Mouse (Mus musculus): ENCODE data around the gene Primpol.

The Primpol gene

GRCm38 (mm10) chr8:46616879-46617689 is at the start of gene Primpol, which contains the start of gene Casp3:
Gene Primpol, minus strand, starts transcription at chr8:46617212.
Gene Casp3, plus strand, starts transcription at chr8:46617291.
- DNase-seq (ENCODE audit: low spot score in 2 of 2) = peak; percentile 88 to 90

- DNase-seq (ENCODE audit: low spot score in 2 of 2) = no peak
Observed at GRCm38 (mm10) chr8:46655919-46656318, 38.9 kb upstream of the Primpol start.

- no peak for DNase-seq (ENCODE audit: low spot score in 2 of 2)
Observed at GRCm38 (mm10) chr8:46651872-46652271, 34.9 kb upstream of the Primpol start.

- no peak for DNase-seq (ENCODE audit: low spot score in 2 of 2)
Observed at GRCm38 (mm10) chr8:46648421-46648820, 31.4 kb upstream of the Primpol start.

- no peak for DNase-seq (ENCODE audit: low spot score in 2 of 2)
Observed at GRCm38 (mm10) chr8:46641272-46641671, 24.3 kb upstream of the Primpol start.

GRCm38 (mm10) chr8:46639852-46640251 is 22.8 kb upstream of the Primpol start:
- no peak for DNase-seq (ENCODE audit: low spot score in 2 of 2)

- peak in 1 of 2 experiments; percentile 8 for DNase-seq (ENCODE audit: low spot score in 2 of 2)
Observed at GRCm38 (mm10) chr8:46639010-46639571, 22.1 kb upstream of the Primpol start.

GRCm38 (mm10) chr8:46630932-46631331 is 13.9 kb upstream of the Primpol start:
- no peak for DNase-seq (ENCODE audit: low spot score in 2 of 2)

DNA sequence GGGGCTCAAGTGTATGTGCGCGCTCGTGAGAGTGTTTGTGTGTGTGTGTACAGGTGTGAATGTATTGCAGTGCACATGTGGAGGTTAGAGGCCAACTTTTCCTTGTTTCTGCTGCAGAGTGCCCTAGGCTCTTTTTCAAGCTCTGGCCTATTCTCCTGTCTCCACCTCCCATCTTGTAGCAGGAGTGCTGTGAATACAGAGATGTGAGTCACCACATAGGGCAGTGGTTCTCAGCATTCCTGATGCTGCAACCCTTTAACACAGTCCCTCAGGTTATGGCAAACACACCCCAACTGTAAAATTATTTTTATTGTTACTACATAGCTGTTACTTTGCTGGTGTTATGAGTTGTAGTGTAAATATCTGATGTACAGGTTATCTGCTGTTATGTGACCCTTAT is 13.4 kb upstream of the Primpol start:
- DNase-seq (ENCODE audit: low spot score in 2 of 2) = no peak

DNA sequence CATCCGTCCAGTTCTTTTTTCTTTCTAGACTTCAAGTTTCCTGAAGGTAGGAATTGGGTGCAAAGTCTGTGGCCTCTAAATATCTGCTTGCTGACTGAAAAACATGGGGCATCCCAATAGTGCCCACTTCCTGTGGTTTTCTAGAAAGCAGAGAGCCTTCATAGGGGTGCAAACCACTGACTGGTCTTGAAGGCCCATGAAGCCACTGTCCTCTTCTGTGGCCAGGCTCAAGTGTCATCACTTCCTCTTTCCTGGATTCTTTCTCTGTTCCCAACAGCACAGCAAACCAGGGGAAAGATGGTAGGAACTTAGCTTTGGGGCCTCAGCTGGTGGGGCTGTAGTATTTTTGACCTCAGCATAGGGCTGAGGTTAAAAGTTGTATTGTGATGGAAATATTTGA is 11.6 kb upstream of the Primpol start:
- DNase-seq (ENCODE audit: low spot score in 2 of 2) = no peak

GRCm38 (mm10) chr8:46627881-46628280 is 10.9 kb upstream of the Primpol start:
- DNase-seq (ENCODE audit: low spot score in 2 of 2) = no peak

DNA sequence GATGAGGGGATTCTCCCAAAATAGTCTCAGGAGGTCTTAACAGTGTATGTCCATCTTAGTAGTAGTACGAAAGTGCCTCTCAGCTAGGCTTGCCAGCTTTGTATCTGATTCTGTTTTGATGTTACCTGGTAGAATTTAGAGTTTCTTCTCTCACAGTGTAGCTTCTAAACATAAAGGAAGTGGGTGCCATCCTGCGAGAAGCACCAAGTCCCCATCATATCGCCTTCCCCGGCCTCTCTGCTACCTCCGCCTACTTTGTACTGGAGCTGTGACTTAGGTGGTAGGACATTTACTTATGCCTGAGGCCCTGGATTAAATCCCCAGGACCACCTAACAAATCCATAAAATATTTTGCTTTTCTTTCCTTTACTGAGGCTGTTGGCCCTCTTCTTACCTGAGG is 9.6 kb upstream of the Primpol start:
- no peak for DNase-seq (ENCODE audit: low spot score in 2 of 2)

GRCm38 (mm10) chr8:46625166-46625565 is 8.2 kb upstream of the Primpol start:
- no peak for DNase-seq (ENCODE audit: low spot score in 2 of 2)

DNA sequence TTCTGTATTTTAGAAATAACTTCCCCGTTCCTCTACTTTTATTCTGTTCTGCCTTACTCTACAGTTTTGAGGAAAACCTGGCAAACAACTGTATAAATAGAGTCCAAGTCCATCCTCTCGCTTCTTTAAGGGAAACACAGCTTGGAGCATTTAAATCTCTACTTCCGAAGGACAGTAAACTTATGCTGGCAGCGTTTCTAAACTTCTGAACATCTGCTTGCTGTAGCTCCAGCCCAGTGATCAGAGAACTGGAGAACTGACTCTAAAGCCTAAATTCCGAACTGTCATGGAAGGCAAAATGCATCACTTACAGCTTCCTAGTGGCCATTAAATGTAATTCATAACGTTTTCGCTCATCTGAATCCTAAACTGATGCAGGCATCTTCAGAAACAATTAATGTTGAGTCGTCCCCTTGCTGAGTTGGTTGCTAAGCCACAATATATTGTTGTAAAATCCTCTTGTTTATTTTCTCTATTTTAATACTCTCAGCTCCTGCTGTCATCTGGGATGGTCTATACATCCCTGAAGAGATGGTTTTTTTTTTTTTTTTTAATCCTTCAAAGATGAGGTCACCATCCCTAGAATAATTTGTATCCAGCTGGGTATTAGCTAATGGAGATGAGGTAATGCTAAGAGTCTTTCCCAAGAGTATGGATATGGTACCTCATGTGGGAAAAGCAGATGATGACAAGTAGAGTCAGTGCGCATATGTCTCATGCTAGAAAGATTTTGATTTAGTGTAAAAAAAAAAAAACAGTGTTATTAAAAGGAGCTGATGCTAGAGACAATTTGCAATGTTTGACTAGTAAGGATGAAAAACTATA is 5.6 kb upstream of the Primpol start:
- no peak for DNase-seq (ENCODE audit: low spot score in 2 of 2)

DNA sequence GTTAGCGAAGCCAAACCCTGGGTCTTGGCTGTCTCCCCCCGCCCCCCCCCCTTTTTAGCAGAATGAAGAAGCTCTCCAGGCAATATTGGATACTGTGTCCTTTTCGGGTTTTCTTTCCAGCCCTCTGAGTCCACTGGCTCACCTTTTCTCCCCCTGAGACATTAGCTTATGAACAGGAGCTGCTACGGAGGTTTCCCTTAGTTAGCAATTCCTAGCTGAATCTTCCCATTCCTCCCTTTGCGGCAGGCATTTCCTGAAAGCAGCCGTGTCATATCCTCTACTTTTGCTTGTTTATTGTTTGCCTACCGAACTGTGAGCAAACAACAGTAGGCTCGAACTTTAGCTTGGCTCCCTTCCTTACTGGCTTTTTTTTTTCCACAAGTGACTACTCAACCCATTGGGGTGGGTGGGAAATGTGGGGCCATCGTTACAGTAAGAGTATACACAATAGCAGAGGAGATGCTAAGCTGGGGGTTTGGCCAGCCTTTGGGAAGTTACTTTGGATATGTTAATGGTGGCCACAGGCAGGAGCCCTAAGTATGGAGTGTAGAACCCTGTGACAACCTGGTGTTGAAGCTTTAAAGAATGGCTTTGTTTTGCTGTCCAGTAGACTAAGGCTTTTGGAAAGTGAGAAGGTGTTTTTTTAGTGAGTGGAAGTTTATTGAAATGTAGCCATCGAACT is 1.8 kb upstream of the Primpol start:
- no peak for DNase-seq (ENCODE audit: low spot score in 2 of 2)

GRCm38 (mm10) chr8:46617690-46618620 is 943 bp upstream of the Primpol start:
- no peak for DNase-seq (ENCODE audit: low spot score in 2 of 2)

DNA sequence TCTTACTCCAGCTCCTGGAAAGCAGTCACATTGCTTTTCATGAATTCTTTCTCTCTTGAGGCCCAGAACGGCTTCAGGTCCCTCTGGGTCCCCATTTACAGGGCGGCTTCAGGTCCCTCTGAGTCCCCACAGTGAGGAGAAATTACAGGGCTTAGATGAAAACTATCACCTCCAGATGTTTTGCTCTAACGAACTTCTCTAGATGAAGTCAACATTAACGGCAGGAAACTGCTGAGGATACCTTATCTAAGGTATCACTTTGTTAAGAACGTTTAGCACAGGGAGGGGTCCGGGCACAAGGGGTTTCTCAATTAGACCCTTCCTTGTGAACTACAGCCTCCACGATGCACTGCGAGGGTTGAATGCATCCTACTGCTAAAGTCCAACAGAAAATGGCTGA is 1.1 kb downstream of the Primpol start:
- DNase-seq (ENCODE audit: low spot score in 2 of 2) = no peak

DNA sequence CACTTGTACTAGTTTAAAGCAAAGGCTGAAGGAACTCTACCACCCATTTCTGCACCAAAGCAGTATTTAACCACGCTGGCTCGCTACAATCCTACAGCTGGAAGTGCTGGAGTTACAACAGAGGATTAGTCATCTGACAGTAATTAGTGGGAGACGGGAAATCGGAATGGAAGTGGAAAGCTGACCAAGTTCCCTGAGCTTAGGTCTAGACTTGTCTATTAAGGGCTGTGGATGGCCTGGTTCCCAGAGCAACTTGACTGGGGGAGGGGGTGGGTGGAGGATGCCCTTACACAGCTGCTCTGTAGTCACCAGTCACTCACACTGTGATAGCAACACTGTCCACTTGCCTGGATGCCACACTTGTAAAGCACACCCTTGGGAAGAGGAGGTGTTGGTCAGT is 3.6 kb downstream of the Primpol start:
- DNase-seq (ENCODE audit: low spot score in 2 of 2) = no peak

- no peak for DNase-seq (ENCODE audit: low spot score in 2 of 2)
Observed at GRCm38 (mm10) chr8:46612913-46613312, 4.1 kb downstream of the Primpol start.

DNA sequence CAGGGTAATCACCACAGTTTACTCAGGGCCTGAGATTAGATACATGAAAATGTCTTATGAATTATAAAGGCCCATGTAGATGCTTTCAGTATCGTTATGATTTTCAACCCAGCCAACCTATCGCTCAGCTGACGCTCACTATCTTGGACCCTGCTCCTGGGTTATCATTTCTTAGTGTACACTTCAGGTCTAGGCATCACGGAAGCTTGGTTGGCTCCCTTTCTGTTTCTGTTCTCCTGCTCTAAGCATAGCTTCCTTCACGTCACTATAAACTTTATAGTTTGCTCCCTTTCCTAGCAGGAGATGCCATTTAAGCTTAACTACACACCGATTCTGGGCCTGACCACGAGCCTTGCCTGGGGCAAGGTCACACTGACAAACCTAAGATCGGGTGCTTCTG is 5.5 kb downstream of the Primpol start:
- DNase-seq (ENCODE audit: low spot score in 2 of 2) = no peak

- no peak for DNase-seq (ENCODE audit: low spot score in 2 of 2)
Observed at GRCm38 (mm10) chr8:46606930-46607329, 10.1 kb downstream of the Primpol start.
